Mouse (Mus musculus): ENCODE measurements around the gene Il12rb1.
"Not testable (repeated sequence)": the region's sequence is repeated elsewhere in the genome, so short reads cannot be mapped to it uniquely, and the experiment has no call there.

Gene Il12rb1

DNA sequence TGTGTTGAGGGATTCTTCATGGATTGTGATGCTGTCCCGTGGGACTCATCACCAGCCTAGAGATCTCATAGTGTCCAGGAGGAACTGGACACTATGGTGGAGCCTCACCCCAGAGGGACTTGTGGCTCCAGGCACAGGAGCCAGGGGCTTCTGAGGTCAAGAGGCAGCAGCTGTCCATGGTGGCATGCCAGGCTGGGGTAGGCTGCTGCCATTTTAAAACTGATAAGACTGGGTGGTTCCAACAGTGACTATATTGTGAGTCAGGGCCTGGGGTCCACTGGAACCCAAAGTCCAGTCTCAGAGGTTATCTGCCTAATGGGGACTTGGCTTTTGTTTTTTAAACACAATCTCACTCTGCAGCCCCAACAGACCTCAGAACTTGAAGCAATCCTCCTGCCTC, 6.4 kb upstream of the Il12rb1 start:
- DNase-seq = no peak

DNA sequence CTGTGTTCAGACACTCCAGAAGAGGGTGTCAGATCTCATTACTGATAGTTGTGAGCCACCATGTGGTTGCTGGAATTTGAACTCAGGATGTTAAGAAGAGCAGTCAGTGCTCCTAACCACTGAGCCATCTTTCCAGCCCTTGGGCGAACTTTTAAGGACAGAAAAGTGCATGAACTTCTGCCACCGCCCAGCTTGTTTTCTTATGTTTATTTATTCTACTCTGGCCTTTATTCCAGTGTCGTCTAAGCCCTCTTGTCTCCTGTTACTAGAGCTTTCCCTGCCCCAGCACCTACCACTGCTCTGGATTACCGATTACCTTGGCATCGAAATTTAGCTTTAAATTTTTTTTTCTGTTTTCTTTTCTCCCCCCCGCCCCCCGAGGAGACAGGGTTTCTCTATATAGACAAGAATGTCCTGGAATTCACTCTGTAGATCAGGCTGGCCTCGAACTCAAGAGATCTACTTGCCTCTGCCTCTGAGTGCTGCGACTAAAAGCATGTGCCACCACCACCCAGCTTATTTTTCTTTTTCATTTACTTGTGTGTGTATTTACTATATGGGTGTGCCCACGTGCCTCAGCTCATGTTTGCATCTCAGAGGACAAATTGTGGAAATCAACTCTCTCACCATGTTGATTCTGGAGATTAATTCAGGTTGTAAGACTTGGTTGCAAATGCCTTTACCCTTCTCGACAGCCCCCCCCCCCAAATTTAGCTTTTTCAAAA, 5.3 kb upstream of the Il12rb1 start:
- DNase-seq = no peak

DNA sequence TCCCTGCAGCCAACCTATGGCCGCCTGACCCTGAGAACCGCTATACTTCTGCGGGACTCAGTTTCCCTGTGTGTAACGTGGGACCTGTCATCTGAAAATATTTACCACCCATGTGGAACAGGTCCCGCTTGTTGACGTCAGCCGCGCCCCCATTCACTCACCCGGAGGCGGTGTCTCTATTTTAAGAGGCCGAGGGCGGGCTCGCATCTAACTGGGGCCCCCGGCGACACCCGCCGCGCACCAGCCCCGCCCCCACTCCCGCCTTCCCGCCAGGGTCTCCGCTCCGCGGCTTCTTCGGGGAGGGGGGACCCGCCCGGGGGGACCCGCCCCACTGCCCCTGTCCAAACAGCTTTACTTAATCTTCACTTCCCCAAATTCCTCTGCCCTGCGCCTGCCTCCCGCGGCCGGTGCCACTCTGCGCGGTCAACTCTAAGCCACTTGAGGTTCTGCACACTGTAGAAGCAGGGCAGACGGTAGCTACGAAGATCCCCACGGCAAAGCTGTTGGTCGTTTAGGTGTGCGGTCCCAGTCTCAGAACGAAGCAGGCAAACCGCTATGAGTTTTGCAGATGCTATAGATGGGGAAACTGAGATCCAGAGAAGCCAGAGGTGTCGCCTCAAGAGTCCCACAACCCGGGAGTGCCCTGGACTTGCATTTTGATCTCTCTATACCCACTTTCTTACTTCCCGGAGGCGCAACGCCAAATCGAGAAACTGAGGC, 4.3 kb upstream of the Il12rb1 start:
- DNase-seq = peak; percentile 34

DNA sequence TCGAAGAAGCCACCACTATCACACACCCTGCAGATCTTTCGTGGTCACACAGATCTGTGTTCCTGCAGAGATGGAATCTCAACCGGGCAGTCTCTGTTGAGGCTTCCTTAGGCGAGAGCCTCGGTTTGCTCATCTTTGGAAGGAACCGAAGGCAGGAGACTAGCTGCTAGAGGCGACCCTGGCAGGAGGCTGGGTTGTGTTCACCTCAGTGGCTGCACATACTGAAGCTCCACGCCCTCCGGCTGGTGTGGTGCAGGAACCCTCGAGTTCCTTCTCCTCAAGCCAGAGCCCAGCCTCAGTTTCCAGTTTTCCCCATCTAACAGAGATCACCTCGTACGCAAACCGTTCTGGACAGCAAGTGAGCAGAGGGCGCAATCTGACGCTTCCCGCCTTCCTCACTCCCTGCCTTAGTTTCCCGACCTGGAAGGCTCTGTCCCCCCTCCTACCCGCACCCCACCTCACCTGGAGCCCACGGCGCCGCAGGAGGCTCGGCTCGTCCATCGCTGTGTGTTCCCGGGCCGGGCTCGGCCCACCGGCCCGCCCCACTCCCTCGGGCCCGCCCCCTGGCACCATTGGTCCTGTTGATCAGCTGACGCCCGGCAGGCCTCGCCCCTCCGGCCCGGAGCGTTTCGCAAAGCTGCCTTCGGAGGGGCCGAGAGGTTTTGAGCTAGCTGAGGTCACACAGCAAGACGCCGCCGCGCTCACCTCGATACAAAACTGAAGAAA, 3.6 kb upstream of the Il12rb1 start, which contains the start of gene Mast3:
Gene Mast3, minus strand, starts transcription at position 574 of the 726 bp plus-strand sequence.
- peak; percentile 87 for DNase-seq

DNA sequence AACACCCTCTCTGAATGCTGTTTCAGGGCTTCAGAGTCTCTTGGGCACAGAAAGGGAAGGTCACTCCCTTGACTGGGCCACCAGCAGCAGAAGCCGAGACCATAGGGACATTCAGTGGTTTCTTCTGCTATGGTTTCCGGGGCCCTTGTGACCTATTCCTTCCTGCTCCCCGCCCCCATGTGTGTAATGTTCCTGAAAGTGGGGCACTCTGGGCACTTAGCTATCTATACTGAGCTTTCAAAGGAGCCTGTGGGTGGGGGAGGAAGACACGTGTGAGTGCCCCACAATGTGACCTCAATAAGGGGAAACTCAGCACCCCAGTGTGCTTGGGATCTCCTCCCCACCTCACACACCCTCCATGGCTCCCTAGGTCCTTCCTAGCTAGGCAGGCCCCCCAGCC, 1.7 kb upstream of the Il12rb1 start:
- no peak for DNase-seq

DNA sequence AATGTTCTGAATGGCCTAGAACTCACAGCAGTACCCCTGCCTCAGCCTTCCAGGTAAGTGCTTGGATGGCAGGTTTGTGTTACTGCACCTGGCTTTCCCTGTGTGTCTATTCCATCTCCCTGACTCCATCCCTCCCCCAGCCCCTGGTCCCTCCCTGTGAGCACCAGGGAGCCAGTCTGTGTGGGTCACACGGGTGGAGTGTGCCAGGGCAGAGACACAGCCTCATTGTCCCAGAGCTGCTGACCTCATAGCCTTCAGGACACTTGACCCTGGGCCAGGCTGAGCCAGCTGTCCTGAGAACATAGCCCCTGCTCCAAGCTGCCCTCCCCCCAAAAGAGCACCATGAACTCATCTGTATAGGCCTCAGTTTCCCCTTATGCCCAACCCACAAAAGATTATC, 945 bp upstream of the Il12rb1 start:
- no peak for DNase-seq

DNA sequence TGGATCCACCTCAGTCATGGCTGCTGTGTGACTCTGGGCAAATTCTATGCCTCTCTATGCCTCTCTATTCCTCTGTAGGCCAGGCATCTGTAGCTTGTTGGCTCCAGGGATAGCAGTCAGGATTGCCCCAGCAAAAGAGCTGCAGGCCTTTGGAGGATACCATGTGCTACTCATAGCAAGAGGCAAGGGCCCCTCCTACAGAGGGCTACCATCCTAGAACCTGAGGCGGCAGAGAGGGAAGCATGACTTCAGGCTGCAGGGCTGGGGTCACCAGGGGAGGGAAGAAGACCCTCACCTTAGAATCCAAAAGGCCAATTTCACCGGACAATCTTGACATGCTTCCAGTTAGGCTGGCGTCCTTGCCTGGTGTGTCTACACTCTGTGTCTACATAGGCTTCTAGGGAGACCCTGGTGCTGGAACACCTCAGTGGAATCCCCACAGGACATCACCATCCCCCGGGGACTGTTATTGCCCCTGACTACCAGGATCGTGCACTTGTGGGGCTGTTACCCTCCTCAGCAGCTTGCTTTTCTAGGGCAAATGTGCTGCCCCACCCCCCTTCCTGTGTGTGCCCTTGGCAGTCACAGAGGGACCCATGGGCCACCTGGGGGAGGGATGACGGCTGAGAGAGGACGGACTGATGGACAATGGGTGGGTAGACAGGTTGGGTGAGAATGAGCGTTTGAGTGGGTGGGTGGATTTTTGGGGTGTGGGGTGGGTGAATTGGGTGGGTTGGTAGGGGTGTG, 879 bp downstream of the Il12rb1 start:
- DNase-seq = no peak

DNA sequence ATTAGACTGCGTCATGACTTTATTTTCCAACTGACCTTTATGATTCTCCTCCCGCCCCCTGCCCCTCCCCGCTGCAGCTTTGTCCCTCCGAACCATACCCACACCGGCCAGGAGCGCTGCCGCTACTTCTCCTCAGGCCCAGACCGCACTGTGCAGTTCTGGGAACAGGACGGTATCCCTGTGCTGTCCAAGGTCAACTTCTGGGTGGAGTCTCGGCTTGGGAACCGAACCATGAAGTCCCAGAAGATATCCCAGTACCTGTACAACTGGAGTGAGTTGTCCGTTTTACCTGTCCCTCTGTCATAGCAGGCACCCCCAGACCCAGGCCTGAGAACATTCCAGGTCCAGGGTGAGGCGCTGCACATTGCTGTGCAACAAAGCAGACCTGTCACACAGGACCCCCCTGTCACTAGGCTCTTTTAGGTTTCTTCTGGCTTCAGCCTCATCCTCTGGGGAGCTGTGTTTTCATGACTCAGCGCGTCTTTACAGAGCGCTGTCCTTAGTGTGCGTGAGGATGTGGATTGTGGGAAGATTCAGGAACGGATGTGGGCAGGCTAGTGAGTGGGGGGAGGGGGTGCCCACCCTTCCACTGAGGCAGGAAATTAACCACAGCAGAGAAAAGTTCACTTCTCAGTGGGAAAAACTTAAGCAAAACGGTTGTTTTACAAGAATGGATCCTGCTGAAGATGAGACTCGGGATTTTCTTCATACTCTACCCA, 2.9 kb downstream of the Il12rb1 start:
- DNase-seq = no peak

DNA sequence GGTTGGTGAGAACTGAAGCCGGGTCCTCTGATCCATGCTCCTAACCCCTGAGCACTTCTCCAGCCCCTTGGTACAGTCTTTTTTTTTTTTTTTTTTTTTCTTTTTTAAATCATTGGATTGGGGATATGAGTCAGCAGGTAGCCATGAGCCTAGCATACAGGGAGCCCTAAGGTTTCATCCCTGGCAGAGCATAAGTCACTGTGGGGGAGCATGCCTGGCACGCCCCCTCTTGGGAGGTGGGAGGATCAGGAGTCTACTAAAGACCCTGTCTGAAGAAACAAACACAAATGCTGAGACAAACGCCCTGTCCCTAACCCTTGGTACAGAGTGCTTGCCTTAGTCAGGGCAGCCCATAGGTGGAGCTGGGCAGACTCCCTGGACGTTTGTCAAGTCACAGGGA, 3.8 kb downstream of the Il12rb1 start:
- no peak for DNase-seq

DNA sequence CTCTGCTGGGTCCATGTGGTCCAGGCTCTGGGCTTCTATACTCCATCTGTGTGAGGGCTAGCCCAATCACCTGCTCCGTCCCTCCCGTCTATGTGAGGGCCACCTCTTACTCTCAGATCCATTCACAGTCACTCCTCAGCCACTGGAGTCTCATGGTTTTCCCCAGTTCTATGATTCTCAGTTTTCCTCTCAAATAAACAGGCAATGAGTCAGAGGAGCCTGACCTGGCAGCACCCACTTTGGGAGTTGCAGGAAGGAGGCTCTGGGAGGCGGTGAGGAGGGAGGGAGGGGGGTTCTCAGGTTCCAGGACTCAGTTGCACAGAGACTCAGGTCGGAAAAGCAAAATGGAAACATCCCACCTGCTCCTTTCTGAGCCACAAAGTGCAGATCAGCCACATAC, 4.6 kb downstream of the Il12rb1 start:
- no peak for DNase-seq

DNA sequence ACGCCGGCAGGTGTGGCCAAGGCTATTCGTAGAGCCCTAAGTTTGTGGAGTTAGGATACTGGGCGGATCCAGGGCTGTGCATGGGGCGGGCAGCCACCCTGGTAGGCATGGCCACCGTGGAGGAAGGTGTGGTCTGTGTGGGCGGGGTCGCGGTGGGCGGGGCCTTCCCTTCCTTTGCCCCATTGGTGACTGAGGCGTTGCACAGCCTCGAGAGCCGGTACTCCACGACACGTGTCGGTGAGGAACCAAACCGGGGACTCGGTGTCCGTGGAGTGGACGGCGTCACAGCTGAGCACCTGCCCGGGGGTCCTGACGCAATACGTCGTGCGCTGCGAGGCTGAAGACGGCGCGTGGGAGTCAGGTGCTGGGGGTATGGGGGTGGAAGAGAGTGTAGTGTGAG, 8.4 kb downstream of the Il12rb1 start:
- peak; percentile 70 for DNase-seq

DNA sequence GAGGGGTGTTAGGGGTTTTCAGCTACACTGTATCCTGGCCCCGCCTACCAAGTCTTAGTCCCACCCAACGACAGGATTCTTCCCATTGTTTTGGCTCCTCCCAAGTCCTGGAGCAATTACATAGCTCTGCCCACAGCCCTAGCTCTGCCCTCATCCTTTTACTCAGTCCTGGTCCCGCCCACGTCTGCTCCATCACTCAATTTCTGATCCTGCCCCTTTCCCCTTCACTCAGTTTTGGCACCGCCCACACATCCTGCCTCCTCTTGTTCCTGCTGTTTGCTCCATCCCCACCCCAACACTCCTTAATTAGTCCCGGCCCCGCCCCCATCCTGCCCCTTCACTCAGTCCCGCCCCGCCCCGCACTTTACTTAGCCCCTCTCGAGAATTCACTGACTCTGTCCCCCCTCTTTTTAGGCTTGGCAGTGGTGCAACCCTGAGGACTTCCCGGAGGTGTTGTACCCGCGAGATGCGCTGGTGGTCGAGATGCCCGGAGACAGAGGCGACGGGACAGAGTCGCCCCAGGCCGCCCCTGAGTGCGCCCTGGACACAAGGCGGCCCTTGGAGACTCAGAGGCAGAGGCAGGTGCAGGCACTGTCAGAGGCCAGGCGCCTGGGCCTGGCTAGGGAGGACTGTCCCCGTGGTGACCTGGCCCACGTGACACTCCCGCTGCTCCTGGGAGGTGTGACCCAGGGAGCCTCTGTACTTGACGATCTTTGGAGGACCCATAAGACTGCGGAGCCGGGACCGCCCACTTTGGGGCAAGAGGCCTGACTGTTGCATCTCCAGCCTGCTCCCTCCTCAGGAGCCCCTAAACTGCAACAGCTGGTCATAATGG, 12.1 kb downstream of the Il12rb1 start:
- DNase-seq = peak; percentile 70

DNA sequence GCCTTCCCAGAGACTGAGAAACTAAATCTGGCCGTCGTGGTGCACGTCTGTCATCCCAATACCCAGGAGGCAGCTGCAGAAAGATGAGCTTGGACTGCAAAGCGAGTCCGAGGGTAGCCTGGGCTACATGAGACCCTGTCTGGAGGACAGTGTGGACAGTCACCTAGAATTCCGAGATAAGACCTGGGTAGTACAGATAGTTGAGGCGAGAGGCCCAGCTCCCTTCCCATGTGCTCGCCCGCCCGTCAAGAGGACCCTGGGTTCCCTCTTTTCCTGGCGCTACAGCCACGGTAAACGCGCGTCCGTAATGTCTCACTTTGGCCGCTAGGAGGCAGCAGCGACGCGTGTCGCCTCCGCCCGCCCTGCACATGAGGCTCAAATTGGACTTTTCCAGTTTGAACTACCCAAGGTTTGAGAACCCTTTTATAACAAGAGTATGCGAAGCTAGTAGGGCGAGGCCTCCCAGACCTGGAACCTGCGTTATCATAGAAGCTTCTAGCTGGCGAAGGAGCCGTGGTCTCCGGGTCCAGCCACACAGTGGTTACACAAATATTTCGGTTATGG, 13.2 kb downstream of the Il12rb1 start:
- DNase-seq = peak; percentile 79

DNA sequence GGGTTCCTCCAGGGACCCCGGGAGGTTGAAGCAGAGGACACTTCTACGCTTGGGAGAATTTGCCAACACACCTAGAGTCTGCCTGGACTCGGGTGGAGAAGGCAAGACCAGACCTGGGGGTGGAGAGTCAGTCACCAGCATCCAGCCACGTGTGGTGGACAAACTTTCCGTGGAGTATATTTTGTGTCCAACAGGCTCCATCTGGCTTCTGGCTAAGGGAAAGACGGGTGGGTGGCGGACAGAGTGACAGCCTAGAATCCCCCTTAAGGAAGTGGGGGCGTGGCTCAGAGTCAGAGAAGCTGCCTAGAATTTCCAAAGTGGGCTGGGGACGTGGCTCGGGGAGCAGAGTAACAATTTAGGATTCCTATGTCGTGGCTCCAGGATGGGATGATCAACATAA, 13.7 kb downstream of the Il12rb1 start:
- no peak for DNase-seq

DNA sequence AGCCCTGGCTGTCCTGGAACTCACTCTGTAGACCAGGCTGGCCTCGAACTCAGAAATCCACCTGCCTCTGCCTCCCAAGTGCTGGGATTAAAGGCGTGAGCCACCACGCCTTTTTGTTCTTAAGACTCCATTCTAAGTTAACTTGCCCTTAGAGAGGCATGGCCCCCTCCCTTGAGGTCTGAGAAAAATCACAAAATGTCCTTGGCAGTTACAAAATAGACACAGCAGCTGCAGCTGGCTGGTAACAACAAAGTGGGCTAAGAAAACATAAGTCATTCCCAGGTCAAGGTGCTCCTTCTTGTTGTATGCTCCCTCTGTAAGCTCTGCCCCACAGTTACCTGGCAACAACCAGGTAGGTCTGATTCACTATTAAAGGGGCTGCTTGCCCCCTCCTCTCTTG, 14.3 kb downstream of the Il12rb1 start:
- DNase-seq = not testable (repeated sequence)

DNA sequence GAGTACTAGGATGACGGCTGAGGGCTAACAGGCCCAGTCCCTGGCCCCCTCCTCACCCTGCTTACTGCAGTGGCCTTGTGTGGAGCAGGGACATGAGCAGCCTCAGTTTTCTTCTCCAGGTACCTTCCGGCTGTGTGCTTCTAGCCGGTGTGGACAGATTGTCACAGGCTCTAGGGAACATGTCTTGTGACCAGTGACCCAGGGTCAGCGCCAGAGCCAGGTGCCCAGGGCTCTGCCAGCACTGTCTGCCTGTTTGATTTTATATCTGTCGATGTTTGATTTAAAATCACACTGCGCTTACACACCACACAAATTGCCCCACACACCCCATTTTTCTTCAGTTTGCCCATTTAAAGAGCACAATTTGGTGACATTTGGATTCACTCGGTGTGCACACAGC, 15.6 kb downstream of the Il12rb1 start:
- no peak for DNase-seq

DNA sequence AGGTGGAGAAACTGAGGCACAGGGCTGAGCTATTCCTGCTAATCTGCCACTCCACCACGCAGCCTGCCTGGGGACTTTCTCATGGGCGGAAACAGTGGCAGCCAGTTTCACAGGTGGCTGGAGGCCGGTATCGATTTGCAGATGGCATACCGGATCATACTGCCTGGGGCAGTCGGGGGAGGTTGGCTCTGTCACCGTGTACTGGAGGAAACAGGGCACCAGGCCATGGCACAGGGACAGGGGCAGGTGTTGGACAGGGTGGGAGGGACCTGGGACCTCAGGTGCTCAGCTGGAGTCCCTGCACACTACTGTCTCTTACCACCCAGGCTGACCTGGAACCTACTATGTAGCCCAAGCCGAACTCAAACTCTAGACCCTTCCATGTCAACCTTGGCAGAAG, 17.6 kb downstream of the Il12rb1 start:
- DNase-seq = no peak

DNA sequence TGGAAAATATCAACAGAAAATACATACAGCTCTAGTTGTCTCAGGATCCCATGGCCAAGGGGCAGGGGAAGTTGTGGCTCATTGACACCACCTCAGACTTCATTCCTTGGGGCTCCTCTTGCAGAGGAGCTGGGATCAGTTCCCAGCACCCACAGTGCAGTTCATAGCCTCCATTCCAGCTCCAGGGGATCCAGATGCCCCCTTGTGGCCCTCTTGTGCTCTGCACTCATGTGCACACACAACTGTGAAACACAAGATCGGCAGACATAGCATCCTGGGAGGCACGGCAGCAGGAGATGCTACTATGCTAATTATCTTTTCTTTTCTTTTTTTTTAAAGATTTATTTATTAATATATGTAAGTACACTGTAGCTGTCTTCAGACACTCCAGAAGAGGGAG, 18.8 kb downstream of the Il12rb1 start:
- DNase-seq = no peak

DNA sequence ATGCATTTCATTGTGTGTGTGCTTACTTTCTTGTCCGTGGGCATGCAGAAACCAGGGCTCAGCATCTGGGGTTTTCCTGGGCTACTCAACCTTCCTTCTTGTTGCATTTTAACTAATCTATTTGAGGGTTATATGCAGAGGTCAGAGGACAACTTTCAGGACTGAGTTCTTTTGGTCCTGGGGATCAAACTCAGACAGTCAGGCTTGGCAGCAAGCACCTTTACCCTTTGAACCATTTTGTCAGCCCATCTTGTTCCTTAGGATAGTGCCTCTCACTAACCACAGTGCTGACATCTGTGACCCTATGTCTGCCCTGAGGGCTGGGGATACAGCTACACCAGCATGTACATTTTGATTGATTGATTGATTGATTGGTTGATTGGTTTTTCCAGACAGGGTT, 19.5 kb downstream of the Il12rb1 start:
- DNase-seq = no peak

DNA sequence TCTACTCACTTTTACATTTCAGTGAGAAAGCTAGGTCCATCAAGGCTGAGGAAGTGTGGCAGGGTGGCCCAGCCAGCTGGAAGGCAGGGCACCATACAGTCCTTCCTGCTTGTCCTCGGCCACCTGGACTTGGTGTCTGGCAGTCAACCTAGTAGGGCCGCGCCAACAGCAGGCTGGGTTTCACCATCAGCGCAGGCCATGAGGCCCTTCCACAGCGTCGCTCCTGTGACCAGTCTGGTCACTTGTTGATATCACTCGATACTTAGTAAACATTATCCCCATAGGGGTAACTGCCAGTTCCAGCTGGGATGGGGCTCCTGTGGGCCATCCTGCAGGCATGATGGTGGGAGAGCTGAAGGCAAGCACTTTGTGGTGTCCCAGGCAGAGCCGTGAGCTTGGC, 23.3 kb downstream of the Il12rb1 start:
- no peak for DNase-seq

DNA sequence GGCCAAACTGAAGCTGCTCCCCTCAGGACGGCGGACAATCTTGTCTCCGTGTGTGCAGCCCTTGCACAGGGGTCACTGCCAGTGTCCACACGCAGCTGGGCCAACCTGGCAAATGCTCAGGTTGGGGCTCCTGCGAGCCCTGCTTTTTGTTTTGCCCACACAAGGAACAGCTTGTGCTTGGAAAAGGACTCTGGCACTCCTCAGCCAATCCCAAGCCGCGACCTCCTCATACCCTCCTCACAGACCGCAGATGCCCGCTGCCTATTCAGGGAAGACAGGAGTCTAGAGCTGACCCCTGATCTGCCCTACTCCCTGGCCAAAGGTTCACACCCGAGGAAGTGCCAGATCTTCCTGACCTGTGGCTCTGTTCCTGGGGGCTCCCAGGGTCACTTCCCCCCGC, 24.1 kb downstream of the Il12rb1 start:
- peak; percentile 14 for DNase-seq

Data from kidney, adult 18-20 months (tissue).